Mouse (Mus musculus): ENCODE data around the gene Jun. TPM values are rescaled to one million over a fixed set of nuclear protein-coding genes. Genes with fewer than 3 reads are reported as not detected.

The Jun gene
- polyA plus RNA-seq, 1 experiment from 2014 or later, result 63.2 TPM

DNA sequence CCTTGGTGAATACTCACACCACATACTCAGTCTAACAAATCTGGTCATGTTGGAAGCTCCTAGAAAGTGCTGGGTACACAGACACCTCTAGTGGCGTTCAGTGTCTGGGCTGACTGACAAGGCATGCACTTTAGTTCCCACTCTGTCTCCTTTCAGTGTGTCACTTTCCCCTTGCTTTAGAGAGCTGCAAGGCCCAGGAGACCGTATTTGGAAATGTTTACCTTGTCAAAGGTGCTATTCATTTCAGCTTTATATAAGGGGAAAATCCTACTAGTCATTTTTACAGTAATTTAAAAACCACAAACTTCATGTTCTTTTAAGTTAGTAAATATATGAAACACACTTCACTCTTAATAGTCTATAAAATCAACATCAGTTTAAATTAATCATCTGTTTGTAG is 44.7 kb upstream of the Jun start:
- no peaks in the 10 kb centered on the region for H3K27me3 ChIP-seq (replicated peaks; ENCODE audit: control insufficient read depth, insufficient read depth, low read length)
- WGBS, result 64% methylated on average over 2 of the region's 2 CpGs
- no peak overlapping the region for H3K4me3 ChIP-seq (ENCODE audit: low read depth, low read length)
- ATAC-seq, result no peak
- no peaks in the 10 kb centered on the region for H3K9me3 ChIP-seq (ENCODE audit: control insufficient read depth)
- TF ChIP-seq CTCF (IDR thresholded peaks at IDR 0.05; ENCODE audit: low read depth), result no peak
- H3K36me3 ChIP-seq (ENCODE audit: control insufficient read depth, insufficient read depth), result no peaks in the 10 kb centered on the region
- no peak overlapping the region for H3K4me2 ChIP-seq (replicated peaks; ENCODE audit: low read depth)
- H3K4me1 ChIP-seq (replicated peaks; ENCODE audit: control insufficient read depth, insufficient read depth, low read length), result no peaks in the 10 kb centered on the region
- H3K9ac ChIP-seq (ENCODE audit: low read depth, low read length), result no peak overlapping the region
- H3K27ac ChIP-seq (ENCODE audit: low read depth, low read length), result no peak overlapping the region

DNA sequence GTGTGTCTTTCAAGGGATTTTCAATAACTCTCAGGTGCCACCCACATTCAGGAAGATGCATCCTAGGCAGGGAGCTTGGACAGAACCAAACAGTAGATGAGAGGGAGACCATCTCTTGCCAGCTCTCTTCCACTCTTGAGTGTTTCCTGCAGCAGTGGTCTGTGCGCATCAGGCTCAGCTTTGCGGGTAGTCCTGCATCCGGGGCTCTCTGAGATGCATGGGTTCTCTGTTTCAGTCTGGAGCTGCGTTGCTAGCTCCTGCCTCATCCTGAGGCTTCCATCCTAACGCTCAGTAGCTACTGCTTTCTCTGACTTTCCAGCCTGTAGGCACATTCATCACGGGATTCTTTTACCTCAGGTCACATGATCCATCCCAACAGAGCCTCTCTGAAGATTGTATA is 43.9 kb upstream of the Jun start:
- no peaks in the 10 kb centered on the region for H3K4me1 ChIP-seq (replicated peaks; ENCODE audit: control insufficient read depth, insufficient read depth, low read length)
- no peak for TF ChIP-seq CTCF (IDR thresholded peaks at IDR 0.05; ENCODE audit: low read depth)
- no peak overlapping the region for H3K4me3 ChIP-seq (ENCODE audit: low read depth, low read length)
- WGBS, result 78% methylated on average over 6 of the region's 6 CpGs
- H3K9ac ChIP-seq (ENCODE audit: low read depth, low read length), result no peak overlapping the region
- ATAC-seq, result no peak
- H3K9me3 ChIP-seq (ENCODE audit: control insufficient read depth), result no peaks in the 10 kb centered on the region
- H3K27me3 ChIP-seq (replicated peaks; ENCODE audit: control insufficient read depth, insufficient read depth, low read length), result no peaks in the 10 kb centered on the region
- H3K4me2 ChIP-seq (replicated peaks; ENCODE audit: low read depth), result no peak overlapping the region
- no peaks in the 10 kb centered on the region for H3K36me3 ChIP-seq (ENCODE audit: control insufficient read depth, insufficient read depth)
- no peak overlapping the region for H3K27ac ChIP-seq (ENCODE audit: low read depth, low read length)

DNA sequence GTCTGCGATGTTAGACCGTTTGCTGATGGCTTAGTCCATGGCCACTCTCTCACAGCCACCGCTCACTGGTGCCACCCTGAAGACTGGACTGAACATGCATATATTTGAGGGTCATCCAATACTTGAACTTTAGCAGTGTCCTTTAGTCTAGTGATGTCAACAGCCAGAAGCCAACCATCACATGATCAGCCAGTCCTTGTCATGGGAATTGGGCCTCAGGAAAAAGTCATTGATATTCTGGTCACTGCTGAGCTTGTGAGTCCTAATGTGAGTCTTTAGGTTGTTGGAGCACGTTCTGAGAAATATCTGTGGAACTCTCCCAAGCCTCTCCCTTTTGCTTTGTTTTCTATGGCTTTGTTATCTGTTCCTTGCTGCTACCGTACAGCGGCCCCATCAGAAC is 43.3 kb upstream of the Jun start:
- no peaks in the 10 kb centered on the region for H3K9me3 ChIP-seq (ENCODE audit: control insufficient read depth)
- no peak overlapping the region for H3K9ac ChIP-seq (ENCODE audit: low read depth, low read length)
- no peaks in the 10 kb centered on the region for H3K4me1 ChIP-seq (replicated peaks; ENCODE audit: control insufficient read depth, insufficient read depth, low read length)
- no peak overlapping the region for H3K4me3 ChIP-seq (ENCODE audit: low read depth, low read length)
- no peak for ATAC-seq
- H3K27ac ChIP-seq (ENCODE audit: low read depth, low read length), result no peak overlapping the region
- H3K36me3 ChIP-seq (ENCODE audit: control insufficient read depth, insufficient read depth), result no peaks in the 10 kb centered on the region
- WGBS, result 76% methylated on average over 6 of the region's 6 CpGs
- no peak overlapping the region for H3K4me2 ChIP-seq (replicated peaks; ENCODE audit: low read depth)
- no peaks in the 10 kb centered on the region for H3K27me3 ChIP-seq (replicated peaks; ENCODE audit: control insufficient read depth, insufficient read depth, low read length)
- TF ChIP-seq CTCF (IDR thresholded peaks at IDR 0.05; ENCODE audit: low read depth), result no peak

DNA sequence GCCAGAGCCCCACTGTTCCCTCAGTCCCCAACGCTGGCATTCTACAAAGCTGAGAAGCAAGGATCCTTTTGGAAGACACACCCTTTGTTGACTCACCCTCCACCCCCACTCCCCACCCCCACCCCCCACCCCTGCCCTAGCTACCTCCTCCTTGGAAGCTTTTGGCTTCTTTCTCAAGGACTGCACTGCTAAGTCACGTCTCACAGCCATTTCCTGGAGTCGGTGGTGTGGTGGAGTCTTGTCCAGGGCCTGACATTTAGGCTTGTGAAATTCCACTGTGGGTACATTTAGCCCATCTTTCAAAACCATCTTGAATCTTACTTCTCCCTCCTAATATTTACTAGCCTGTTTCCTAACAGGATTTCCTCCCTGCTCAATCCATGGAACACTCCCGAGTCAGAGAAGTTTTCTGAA is 42.7 kb upstream of the Jun start:
- Histone ChIP-seq H3K27me3 (replicated peaks; ENCODE audit: control insufficient read depth, insufficient read depth, low read length) (no peaks in the 10 kb centered on the region), H3K4me3 (ENCODE audit: low read depth, low read length) (no peak overlapping the region), H3K36me3 (ENCODE audit: control insufficient read depth, insufficient read depth) (no peaks in the 10 kb centered on the region), H3K9me3 (ENCODE audit: control insufficient read depth) (no peaks in the 10 kb centered on the region), H3K27ac (ENCODE audit: low read depth, low read length) (no peak overlapping the region), H3K4me1 (replicated peaks; ENCODE audit: control insufficient read depth, insufficient read depth, low read length) (no peaks in the 10 kb centered on the region), H3K9ac (ENCODE audit: low read depth, low read length) (no peak overlapping the region), H3K4me2 (replicated peaks; ENCODE audit: low read depth) (no peak overlapping the region)
- TF ChIP-seq CTCF (IDR thresholded peaks at IDR 0.05; ENCODE audit: low read depth), result no peak
- ATAC-seq, result no peak
- 33% methylated on average over 4 of the region's 4 CpGs for WGBS

DNA sequence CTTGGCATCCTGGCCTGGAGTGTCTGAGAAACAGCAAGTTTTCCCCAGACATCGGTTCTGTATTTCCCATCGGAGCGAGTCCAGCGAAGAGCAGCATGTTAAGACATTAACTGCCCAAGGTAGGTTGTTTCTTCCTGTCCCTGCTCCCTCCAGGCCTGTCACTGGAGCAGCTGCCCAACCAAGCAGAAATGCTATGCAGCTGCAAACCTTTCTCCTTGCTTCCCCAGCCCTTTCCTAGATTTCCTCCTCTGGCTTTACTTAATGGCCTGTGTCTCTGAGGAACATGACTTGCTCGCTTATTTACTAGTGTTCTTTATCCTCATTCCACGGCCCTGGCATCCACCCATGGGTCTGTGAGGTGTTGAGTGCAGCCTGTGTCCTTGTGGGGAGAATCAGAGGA is 41.6 kb upstream of the Jun start:
- Histone ChIP-seq H3K4me3 (ENCODE audit: low read depth, low read length) (no peak overlapping the region), H3K36me3 (ENCODE audit: control insufficient read depth, insufficient read depth) (no peaks in the 10 kb centered on the region), H3K27ac (ENCODE audit: low read depth, low read length) (no peak overlapping the region), H3K4me1 (replicated peaks; ENCODE audit: control insufficient read depth, insufficient read depth, low read length) (no peaks in the 10 kb centered on the region), H3K9me3 (ENCODE audit: control insufficient read depth) (no peaks in the 10 kb centered on the region), H3K9ac (ENCODE audit: low read depth, low read length) (no peak overlapping the region), H3K27me3 (replicated peaks; ENCODE audit: control insufficient read depth, insufficient read depth, low read length) (no peaks in the 10 kb centered on the region), H3K4me2 (replicated peaks; ENCODE audit: low read depth) (no peak overlapping the region)
- ATAC-seq, result no peak
- 77% methylated on average over 6 of the region's 6 CpGs for WGBS
- TF ChIP-seq CTCF (IDR thresholded peaks at IDR 0.05; ENCODE audit: low read depth), result no peak

DNA sequence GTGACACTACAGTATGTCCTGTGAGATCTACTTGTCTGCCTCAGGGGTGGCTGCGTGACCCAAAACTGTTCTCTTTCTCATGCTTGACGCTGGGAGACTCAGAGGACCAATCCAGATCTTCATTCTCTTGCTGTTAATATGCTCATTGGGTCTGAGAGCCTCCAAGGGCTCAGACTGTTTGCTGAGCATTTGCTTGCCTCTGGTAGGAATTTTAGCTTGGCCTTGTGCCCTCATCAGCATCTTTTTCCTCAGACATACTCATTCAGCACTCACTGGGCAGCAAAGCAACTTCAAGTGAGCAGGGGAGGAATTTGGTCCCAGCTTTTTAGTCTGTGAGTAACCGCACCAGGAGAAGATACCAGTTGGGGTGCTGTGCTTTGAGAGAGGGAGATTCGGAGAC is 40.5 kb upstream of the Jun start:
- Histone ChIP-seq H3K27me3 (replicated peaks; ENCODE audit: control insufficient read depth, insufficient read depth, low read length) (no peaks in the 10 kb centered on the region), H3K4me3 (ENCODE audit: low read depth, low read length) (no peak overlapping the region), H3K27ac (ENCODE audit: low read depth, low read length) (no peak overlapping the region), H3K4me1 (replicated peaks; ENCODE audit: control insufficient read depth, insufficient read depth, low read length) (no peaks in the 10 kb centered on the region), H3K36me3 (ENCODE audit: control insufficient read depth, insufficient read depth) (no peaks in the 10 kb centered on the region), H3K9ac (ENCODE audit: low read depth, low read length) (no peak overlapping the region), H3K4me2 (replicated peaks; ENCODE audit: low read depth) (no peak overlapping the region), H3K9me3 (ENCODE audit: control insufficient read depth) (no peaks in the 10 kb centered on the region)
- WGBS, result 89% methylated on average over 4 of the region's 4 CpGs
- no peak for TF ChIP-seq CTCF (IDR thresholded peaks at IDR 0.05; ENCODE audit: low read depth)
- no peak for ATAC-seq

DNA sequence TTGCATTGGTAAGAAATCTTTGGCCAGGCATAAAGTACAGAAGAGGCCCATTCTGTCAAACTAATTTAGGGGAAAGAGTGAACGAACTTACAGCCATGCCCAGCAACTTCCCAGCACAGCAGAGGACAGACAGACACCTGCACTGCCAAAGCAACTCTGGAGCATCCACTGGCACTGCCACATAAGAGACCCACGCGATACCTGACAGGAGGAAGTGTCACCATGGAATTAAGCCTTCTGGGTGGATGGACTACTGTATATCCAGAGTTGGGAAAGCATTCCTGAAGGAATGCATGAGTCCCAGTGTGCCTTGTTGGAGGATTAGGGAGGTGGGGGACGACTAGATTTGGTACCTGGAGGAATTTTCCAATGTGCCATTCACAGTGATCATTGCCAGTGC is 39.5 kb upstream of the Jun start:
- Histone ChIP-seq H3K4me2 (replicated peaks; ENCODE audit: low read depth) (no peak overlapping the region), H3K4me1 (replicated peaks; ENCODE audit: control insufficient read depth, insufficient read depth, low read length) (no peaks in the 10 kb centered on the region), H3K9ac (ENCODE audit: low read depth, low read length) (no peak overlapping the region), H3K36me3 (ENCODE audit: control insufficient read depth, insufficient read depth) (no peaks in the 10 kb centered on the region), H3K27ac (ENCODE audit: low read depth, low read length) (no peak overlapping the region), H3K27me3 (replicated peaks; ENCODE audit: control insufficient read depth, insufficient read depth, low read length) (no peaks in the 10 kb centered on the region), H3K9me3 (ENCODE audit: control insufficient read depth) (no peaks in the 10 kb centered on the region), H3K4me3 (ENCODE audit: low read depth, low read length) (no peak overlapping the region)
- ATAC-seq, result no peak
- no peak for TF ChIP-seq CTCF (IDR thresholded peaks at IDR 0.05; ENCODE audit: low read depth)
- 91% methylated on average over 4 of the region's 4 CpGs for WGBS
